Mouse (Mus musculus) frontal cortex, postnatal 14 days (tissue): Measurements from ENCODE around the gene Pou1f1.

Source experiments
- DNase-seq, 2 experiments: peaks; one replicate each; pipeline ENCODE4 v3.0.0; 2022; ENCODE audit warnings: low spot score in 2 of 2

The Pou1f1 gene

DNA sequence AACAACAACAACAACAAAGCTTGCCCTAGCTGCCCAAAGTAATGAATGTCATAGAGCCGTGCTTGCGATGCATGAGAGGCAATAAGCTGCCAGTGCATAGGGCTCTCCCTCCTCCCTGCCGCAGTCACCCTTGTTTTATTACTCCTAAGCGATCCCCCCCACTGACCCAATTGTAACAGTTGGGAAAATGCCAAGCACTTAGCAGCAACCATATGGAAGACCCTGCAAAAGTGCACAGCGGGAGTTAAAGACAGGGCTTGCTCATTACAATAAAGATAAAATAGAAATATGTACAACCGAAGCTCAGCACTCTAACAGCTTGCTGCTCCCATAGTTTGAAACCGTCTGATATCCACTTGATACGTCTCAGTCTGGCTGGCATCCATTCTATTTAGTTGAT is 44.0 kb downstream of the Pou1f1 start:
- DNase-seq: no peak

DNA sequence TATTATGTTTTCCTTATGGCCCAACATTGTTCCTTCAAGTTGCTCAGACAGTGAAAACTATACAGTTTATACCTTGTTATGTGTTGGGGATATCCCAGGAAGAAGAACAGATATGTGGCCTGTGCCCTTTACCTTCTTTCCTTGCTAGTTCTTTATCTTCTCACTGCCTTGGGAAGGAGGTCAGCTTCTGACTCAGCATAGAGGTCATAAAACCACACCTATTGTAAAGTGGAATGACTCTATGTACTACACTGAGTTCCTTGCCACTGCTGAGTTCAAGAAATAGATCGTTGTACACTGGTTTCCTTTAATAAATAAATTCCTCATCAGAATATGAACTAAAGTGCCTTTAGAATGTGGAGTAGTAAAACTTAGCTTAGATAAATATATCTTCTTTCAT is 44.6 kb downstream of the Pou1f1 start:
- DNase-seq: no peak

DNA sequence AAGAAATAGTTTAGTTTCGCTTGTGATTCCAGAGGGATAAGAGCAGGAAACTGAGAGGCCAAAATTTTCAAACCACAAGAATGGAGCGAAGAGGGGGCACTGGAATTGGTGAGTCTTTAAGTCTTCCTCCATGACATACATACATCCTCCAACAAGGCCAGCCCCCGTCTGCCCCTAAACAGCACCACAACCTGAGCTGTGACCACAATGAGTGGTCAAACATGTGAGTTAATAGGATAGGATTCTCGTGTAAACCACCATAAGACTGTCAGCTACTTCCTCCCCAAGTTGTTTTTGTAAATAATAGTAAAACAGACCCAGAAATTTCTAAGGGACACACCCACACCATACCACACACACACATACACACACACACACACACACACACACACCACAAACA is 48.5 kb downstream of the Pou1f1 start:
- no peak for DNase-seq

DNA sequence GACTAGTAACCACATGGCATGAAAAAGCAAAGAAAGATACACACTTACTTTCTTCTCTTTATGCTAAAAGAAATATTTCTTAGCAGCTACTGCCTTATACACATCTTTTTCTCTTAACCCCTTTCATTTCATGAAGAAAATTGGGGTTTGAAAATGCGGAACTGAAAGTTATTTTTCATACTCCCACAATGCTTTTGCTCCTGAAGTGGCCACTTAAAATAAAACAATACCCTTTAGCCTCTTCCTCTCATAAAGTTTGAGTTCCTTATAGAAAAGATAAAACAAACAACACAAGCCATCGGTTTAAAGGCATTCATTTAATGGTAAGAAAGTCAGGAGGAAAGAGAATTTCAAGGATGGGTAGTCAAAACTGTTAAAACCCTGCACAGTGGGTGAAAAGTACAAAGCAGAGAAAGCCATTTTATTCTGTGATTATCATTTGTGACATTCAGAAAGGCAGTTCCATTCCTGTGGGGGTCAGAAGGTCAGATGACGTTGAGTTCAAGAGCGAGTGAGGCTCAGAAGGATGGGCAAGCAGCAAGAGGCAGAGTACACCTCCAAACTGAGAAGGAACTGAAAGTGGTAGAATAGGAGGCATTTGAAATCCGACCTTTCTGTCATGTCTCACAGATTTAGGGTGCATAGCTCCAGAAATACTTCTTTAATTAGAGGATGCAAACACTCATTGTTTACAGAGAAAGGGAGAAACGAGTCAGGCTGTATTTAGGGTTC is 57.2 kb downstream of the Pou1f1 start:
- no peak for DNase-seq
